Mouse (Mus musculus) monocyte, adult 2 months (primary cell): ENCODE data around the gene Bcl2l2.

Experiments
- DNase-seq, 2 experiments: peaks; one replicate each; pipeline ENCODE4 v3.0.0; 2022; ENCODE audit warnings: low spot score in 2 of 2, low read depth in 1 of 2

Bcl2l2 gene

GRCm38 (mm10) chr14:54892200-54892599 lies 9.0 kb downstream of the Bcl2l2 start, which contains the start of gene Pabpn1:
Gene Pabpn1, plus strand, starts transcription at chr14:54892500.
- no peak for DNase-seq

GRCm38 (mm10) chr14:54893651-54894181 lies 10.5 kb downstream of the Bcl2l2 start:
- peak; percentile 96 to 97 for DNase-seq

- DNase-seq = peak in 1 of 2 experiments; percentile 40
These were observed 11.3 kb downstream of the Bcl2l2 start for GRCm38 (mm10) chr14:54894296-54895151.

- no peak for DNase-seq
These were observed 14.3 kb downstream of the Bcl2l2 start for GRCm38 (mm10) chr14:54897445-54897844.

- DNase-seq = peak in 1 of 2 experiments; percentile 37
These were observed 17.2 kb downstream of the Bcl2l2 start for GRCm38 (mm10) chr14:54900383-54900782.

- no peak for DNase-seq
These were observed 20.5 kb downstream of the Bcl2l2 start for GRCm38 (mm10) chr14:54903641-54904040.

GRCm38 (mm10) chr14:54908682-54909081 lies 25.5 kb downstream of the Bcl2l2 start:
- DNase-seq = no peak

- DNase-seq = no peak
These were observed 29.1 kb downstream of the Bcl2l2 start for GRCm38 (mm10) chr14:54912109-54912850.

GRCm38 (mm10) chr14:54912886-54913285 lies 29.7 kb downstream of the Bcl2l2 start, which contains the start of gene Slc22a17:
Gene Slc22a17, minus strand, starts transcription at chr14:54913132.
- no peak for DNase-seq

GRCm38 (mm10) chr14:54913343-54913742 lies 30.2 kb downstream of the Bcl2l2 start:
- DNase-seq = no peak

GRCm38 (mm10) chr14:54920076-54920685 lies 37.0 kb downstream of the Bcl2l2 start:
- no peak for DNase-seq

GRCm38 (mm10) chr14:54924641-54925348 lies 41.6 kb downstream of the Bcl2l2 start:
- no peak for DNase-seq

GRCm38 (mm10) chr14:54925349-54926342 lies 42.5 kb downstream of the Bcl2l2 start, which contains the start of gene Efs:
Gene Efs, minus strand, starts transcription at chr14:54926126.
- DNase-seq = no peak

- DNase-seq = no peak
These were observed 43.4 kb downstream of the Bcl2l2 start for GRCm38 (mm10) chr14:54926401-54927158.

- no peak for DNase-seq
These were observed 44.1 kb downstream of the Bcl2l2 start for GRCm38 (mm10) chr14:54927296-54927695.

GRCm38 (mm10) chr14:54929801-54930200 lies 46.6 kb downstream of the Bcl2l2 start:
- no peak for DNase-seq

- no peak for DNase-seq
These were observed 47.3 kb downstream of the Bcl2l2 start for GRCm38 (mm10) chr14:54930431-54930830.

GRCm38 (mm10) chr14:54932645-54933150 lies 49.5 kb downstream of the Bcl2l2 start, which contains the start of gene Il25:
Gene Il25, plus strand, starts transcription at chr14:54932695.
- DNase-seq = no peak
